Mouse (Mus musculus) adrenal gland, postnatal 10 days (tissue): ENCODE measurements at regions not wholly inside any gene's neighbourhood (a gene's known extent, or its start where the extent isn't known, plus 50 kb on each side); places are given as distances from the start of the nearest gene placed in this dataset.

Experiments
- DNase-seq: peaks from one replicate; pipeline ENCODE4 v3.0.0; 2021; ENCODE audit warnings: mixed read lengths

GRCm38 (mm10) chr14:99713069-99713830 lies 414.8 kb downstream of the Klf5 start:
- DNase-seq = no peak

- DNase-seq = no peak
Observed at GRCm38 (mm10) chr14:99733474-99734199, 435.1 kb downstream of the Klf5 start.

- DNase-seq = no peak
Observed at GRCm38 (mm10) chr14:99734200-99734567, 435.7 kb downstream of the Klf5 start.

GRCm38 (mm10) chr14:99743625-99744297 lies 445.3 kb downstream of the Klf5 start:
- no peak for DNase-seq

- peak; percentile 4 for DNase-seq
Observed at GRCm38 (mm10) chr14:99745209-99745608, 446.7 kb downstream of the Klf5 start.

GRCm38 (mm10) chr14:99748166-99748565 lies 449.7 kb downstream of the Klf5 start:
- no peak for DNase-seq

GRCm38 (mm10) chr14:99749308-99750305 lies 451.1 kb downstream of the Klf5 start:
- no peak for DNase-seq

- DNase-seq = peak; percentile 3
Observed at GRCm38 (mm10) chr14:99758045-99758444, 459.6 kb downstream of the Klf5 start.

- DNase-seq = no peak
Observed at GRCm38 (mm10) chr14:99763336-99763735, 464.8 kb downstream of the Klf5 start.

GRCm38 (mm10) chr14:99771009-99771408 lies 472.5 kb downstream of the Klf5 start:
- no peak for DNase-seq

GRCm38 (mm10) chr14:99772774-99773423 lies 474.4 kb downstream of the Klf5 start:
- DNase-seq = no peak

GRCm38 (mm10) chr14:99778477-99778876 lies 480.0 kb downstream of the Klf5 start:
- DNase-seq = no peak

GRCm38 (mm10) chr14:99778957-99779356 lies 480.5 kb downstream of the Klf5 start:
- no peak for DNase-seq

GRCm38 (mm10) chr14:99783646-99784045 lies 485.2 kb downstream of the Klf5 start:
- DNase-seq = no peak

GRCm38 (mm10) chr14:99785106-99785505 lies 486.6 kb downstream of the Klf5 start:
- no peak for DNase-seq

- no peak for DNase-seq
Observed at GRCm38 (mm10) chr14:99786367-99786766, 487.9 kb downstream of the Klf5 start.

- no peak for DNase-seq
Observed at GRCm38 (mm10) chr14:99788185-99788584, 489.7 kb downstream of the Klf5 start.

- no peak for DNase-seq
Observed at GRCm38 (mm10) chr14:99796293-99796692, 488.2 kb downstream of the Klf12 start.

- no peak for DNase-seq
Observed at GRCm38 (mm10) chr14:99806052-99806451, 478.4 kb downstream of the Klf12 start.

GRCm38 (mm10) chr14:99806599-99806998 lies 477.9 kb downstream of the Klf12 start:
- no peak for DNase-seq

GRCm38 (mm10) chr14:99812741-99813485 lies 471.6 kb downstream of the Klf12 start:
- no peak for DNase-seq
